Mouse (Mus musculus): ENCODE data around the gene Swap70.

Gene Swap70

DNA sequence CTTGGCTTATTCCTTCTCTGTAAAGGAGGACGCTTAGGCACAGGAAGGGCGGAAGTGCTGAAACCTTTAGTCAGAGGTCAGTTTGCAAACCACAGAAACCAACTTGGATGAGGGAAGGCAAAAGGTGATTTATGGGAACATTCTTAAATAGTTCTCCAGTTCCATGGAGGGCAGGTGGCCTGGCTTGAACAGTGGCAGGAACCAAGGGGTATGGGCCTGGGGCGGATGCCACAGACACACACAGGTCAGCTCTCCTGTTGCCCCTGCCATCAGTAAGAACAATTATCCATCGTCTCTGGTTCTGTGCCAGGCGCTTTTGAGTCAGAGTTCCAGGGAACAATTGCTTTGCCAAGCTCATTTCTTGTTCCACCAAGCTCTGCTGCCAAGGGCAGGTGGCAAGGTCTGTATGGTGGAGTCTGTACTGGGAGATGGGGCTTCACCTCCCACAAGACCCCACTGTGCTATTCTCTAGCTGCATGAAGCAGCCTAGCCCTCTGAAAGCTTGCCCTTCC lies 56.3 kb downstream of the Swap70 start:
- no peak for DNase-seq

DNA sequence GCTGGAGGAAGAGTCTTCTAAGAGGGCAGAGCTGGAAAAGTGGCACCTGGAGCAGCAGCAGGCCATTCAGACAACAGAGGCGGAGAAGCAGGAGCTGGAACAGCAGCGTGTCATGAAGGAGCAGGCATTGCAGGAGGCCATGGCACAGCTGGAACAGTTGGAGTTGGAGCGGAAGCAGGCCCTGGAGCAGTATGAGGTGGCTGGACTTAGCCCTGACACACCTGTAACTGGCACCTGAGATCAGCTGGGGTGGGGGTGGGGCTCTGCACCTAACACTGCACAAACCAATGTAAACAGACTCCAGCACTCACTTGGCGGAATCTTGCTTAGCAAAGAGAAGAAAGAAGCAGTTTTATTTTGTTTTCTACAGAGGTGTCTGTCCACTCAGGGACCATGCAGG lies 57.7 kb downstream of the Swap70 start:
- no peak for DNase-seq

DNA sequence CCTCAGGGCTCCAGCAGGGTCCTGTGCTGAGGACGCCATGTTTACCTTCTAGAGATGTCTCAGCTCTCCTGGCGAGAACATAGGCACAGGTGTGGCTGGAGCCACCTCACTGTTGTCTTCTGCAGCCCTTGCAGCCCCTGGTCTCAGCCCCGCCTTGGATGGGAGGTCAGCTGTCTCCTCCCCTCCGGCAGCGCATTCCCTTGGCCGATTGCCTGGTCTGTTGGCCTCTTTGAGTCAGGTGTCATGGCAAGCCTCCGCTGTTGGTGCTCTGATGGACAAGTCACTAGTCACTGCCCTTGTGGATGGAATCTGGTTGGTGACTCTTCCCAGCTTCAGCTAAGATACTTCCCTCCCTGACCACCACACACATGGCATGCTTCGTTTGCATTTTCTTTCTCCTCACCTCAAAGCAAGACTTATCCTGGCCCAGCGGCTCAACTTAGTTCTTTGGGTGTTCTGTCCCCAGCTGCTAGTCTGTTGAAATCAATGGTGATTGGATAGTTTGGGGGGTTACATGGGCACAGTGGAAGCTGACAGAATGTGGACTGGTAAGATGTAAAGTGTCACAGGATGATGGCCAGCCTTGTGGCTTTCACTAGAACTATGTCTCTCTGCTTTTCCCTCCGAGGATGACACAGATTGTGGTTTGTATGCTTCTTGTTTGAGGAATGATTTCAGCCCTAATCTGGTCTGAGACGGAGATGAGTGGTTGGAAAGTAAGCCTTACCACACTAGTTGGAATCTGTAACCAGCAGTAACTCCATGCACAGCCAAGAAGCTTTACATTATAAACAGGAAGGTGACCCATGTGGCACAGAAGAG lies 60.1 kb downstream of the Swap70 start:
- DNase-seq = no peak

DNA sequence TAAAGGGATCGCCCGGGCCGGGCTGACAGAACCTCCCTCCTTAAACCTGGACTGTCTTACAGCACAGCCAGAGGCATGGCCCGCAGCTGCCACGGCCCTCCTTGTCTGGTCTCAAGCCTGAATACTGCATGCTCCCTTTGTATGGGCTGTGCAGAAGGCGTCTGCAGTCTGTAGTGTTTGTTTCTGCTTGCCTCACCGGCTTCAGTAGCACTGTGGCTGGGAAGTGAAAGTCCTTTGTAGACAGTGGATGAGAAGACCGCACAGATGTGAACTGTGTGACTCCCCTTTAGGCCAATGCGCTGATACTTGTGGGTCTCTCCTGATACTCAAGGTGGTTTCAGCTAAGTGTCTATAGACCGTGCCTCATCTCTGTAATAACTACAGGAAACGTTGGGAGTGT lies 61.3 kb downstream of the Swap70 start:
- DNase-seq = peak; percentile 37 to 45

DNA sequence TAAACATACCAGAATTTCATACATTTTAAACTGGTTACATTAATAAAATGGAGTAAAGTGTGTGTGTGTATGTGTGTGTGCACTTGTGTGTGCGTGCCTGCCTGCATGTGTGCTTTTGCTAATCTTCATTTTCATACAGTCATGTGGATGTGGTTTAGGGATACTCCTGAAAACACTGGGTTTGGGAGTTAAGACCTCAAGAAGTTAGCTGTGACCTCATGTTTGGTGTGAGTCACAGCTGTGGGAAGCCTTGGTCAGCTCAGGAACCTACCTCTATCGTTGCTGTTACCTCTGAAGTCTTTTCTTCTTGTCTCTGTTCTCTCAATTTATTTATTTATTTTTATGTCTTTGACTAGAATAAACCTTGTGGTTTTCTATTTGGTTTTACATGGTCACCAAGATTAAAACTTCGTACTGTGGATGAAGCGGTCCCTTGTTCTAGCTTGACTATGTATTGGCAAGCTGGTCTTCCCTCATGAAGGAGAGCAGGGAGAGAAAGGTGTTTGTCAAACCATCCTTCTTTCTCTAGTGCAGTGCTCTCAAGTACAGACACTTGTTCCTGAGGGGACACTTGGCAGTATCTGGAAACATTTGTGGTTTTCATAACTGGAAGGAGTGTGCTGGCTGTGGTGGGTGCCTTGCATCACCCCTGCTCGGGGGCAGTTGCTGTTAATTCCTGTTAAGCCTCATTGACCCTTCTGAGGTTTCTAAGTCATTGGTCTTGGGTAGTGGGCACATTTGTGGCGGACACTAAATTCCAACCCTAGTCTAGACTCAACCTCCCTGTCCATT lies 62.2 kb downstream of the Swap70 start:
- DNase-seq = no peak

DNA sequence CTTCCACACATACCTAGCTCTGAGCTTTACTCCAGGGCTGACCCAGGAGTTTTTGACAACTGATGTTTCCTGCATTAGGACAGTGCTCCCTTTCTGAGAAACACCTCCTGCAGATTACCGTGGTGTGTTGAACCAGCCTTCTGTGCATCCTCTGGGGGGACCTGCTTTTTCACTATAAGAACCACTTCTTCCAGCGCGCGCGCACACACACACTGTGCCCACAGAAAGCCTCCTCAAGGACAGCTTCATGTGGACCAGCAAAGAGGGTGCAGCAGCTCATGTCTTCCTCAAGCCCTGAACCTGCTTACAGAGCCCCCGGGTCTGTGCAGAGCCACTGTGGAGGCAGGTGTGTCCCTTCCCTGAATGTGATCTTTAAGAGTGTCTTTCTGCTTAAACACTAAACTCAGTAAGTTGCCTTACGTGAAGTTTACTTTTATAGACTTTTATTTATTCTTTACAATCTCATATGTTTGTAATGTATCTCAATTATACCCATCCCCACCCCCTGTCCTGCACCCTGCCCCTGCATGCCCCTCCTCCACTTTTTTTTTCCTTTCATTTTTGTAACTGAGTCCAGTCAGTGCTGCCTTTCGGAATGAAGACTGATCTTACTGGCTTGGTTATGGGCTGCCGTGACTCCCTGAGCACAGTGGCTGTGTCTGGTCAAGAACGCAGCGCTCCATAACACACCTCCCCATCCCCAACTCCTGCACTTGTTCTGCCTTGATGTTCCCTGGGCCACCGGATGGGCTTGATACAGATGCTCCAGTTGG lies 63.8 kb downstream of the Swap70 start:
- no peak for DNase-seq

DNA sequence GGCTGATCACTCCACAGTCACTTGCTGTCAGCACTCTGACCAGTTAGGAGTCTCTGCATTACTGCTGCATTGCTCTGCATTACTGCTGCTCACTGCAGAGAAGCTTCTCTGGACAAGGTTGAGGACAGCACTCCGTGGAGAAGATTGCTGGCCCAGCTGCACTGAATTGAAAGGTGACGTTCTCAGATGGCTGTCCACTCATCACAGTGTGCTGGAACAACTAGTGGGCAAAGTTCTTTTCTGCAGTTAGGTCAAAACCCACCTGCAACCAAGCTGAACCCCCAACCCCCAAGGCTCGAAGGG lies 64.3 kb downstream of the Swap70 start:
- DNase-seq = no peak

DNA sequence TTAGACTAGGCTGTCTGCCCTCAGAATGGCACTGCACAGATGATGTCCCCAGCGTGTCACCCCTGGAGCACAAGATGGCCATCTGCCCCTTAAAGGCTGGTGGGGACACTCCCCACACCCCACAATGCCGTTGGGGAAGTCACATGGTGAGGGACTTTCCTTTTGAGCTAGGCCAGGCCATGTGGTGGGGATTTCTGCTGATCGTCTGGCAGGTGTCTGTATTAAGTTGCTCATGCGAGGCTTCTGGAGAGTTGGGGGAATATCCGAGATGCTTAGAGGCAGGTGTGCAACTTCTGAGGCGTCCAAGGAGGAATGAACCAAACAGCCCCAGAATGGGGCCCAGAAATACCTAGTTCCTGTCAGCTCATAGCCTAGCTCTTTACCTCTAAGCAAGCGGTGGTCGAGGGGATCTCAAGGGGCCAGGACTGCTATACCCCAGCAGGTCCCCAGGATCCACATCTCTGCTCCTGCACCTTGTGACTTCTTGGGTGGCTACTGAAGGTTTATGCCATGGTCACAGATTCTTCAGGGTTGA lies 64.8 kb downstream of the Swap70 start:
- DNase-seq = peak; percentile 82 to 88

DNA sequence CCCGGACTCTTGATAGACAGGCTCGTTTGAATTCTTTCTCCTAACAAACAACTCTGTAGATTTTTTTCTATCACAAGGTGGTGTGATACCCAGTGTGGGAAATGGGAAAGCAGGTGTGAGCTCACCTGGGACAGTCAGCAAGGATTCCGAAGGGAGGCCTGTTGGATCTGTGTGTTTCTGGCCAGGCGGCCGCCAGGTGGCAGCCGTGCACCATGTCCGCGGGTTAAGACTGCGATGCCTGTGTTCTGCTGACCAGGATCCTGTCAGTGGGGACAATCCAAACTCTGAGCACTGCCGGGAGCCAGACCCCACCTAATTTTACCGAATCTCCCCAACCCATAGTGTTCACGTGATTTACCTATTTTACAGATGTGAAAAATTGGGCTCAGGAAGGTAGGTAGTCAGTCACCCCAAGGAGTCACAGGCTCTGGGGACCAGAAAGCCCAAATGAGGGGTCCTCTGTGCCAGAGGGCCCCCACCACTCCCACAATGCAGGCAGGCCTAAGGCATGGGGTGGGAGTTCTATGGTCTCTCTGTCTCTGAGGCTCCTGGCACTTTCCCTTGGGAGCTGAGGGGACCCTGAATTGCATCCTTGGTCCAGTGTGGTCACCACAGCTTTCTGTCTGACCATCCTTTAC lies 65.4 kb downstream of the Swap70 start:
- DNase-seq = peak; percentile 84 to 85

DNA sequence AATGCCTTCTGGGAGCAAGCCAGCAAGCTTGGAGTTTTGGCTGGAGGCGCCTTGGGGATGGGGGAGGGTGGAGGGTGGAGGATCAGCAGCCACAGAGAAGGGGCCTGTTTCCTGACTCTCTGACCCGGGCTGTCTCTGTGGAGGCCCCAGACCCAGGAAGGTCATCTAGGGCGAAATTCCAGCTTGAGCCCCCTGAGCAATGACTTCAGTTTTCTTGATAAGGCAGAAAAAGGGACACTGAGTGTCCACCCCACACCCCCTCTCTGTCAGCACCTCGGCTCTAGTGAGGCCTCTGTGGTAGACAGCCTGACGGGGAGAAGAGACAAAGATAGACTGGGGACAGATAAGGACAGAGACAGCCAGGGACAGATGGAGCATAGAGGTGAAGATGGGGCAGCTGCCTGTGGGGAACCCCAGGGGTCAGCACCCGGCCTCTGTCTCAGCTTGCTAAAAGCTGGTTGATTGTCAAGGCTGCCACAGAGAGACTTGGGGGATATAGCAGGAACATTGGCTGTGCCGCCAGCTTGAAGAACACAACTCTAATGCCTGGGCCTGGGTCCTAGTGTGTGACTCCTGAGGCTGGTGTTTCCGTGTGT lies 66.1 kb downstream of the Swap70 start:
- no peak for DNase-seq

DNA sequence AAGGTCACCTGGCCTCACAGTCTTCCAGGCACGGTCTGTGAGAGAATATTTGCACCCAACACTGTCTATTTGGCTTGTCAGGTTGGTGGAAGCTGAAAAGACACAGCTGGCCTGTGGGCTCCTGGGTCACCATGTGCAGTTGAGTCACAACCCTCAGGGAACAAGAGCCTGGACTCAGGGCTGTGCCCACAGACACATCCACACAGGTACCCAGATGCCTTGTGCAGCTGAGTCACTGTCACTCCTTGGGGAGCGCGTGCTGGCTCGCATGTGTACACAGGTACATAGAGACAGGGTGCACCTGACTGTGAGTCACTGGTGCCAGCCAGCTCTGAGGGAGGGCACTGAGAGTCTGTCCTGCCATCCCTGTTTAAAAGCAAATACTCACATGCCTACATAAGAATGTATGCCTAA lies 66.7 kb downstream of the Swap70 start:
- DNase-seq = peak; percentile 25 to 39

DNA sequence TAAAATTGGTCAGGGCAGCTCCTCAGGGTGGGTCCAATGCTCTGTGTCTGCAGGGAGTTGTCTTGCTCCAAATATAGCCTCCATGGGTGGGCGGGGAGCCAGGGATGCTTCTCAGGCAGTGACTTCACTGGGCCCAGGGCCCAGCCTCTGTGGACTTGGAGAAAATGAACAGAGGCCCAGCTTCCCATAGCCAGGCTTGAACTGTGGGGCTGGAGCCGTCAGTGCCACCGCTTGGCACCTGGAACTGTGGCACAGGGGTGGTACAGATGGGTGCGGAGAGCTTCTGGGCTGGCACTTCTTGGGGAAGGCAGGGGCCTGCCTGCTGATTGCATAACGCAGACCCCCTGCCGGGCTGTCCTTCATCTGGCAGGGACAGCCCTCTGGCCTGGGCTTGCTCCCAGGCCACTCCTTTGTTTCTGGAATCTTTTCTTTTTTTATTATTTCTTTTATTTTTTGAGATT lies 67.2 kb downstream of the Swap70 start:
- no peak for DNase-seq

DNA sequence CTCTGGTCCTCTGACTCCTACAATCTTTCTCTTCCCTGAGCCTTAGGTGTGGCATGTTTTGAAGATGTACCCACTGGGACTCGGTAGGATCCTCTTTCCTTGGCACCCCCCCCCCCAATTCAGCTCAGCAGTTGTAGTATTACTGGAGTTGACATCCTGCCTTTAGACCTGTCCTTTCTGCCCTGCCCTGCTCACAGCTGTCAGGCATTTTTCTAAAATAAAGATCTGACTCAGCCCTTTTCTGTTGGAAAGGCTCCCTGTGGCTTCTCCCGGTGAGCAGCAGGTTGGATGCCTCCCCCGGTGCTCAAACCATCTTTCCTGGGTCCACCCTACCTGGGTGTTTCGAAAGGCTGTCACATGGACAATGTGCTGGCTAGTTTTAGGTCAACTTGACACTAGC lies 68.1 kb downstream of the Swap70 start:
- no peak for DNase-seq

DNA sequence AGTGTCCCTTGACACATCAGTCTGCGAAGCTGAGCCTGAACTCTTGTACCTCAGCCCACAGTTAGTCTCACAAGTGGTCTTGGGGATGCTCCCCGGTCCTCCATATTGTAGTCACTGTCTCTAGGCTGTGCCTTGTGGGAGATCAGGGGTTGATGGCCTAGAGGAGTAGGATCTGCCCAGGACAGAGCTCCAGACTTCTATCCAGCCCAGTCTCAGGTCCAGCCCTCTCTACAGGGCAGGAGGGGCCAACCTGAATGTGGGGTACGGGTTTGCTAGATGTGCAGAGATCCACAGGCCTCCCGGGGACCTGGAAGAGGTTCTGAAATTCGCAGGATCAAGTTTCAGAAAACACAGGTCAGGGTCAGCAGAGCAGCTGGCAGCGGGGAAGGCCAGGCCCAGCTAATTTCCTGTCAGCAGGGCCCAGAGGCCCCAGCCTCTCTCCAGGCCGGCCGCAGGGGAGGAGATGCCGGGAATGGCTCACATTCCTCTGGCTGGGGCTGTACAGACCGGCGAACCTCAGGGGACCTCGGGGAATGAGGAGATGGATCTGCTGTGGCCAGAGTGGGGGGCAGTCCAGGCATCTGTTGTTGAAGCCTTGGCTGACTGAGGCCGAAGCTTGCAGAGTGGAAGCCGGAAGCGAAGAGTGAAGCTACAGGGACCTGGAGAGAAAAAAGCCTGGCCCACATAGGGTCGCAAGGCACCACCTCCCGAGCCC lies 75.5 kb downstream of the Swap70 start:
- no peak for DNase-seq

DNA sequence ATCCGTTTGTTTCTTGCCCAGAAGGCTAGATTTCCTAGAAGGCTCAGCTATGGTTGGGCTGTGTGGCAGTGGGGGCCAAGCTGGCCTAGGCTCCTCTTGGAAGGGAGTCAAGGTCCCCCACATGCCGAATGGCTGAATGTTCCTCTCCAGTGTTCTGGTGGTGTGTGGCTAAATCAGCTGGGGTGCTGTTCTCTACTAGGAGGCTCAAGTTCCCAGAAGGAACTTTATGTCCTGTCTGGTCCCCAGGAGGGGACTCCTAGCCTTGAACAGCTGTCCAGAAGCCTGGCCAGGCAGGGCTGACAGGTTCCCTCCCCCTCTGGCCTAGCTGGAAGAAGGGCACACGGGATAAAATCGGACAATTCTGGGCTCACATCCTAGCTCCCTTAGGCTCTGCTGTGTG lies 76.1 kb downstream of the Swap70 start:
- DNase-seq = no peak

DNA sequence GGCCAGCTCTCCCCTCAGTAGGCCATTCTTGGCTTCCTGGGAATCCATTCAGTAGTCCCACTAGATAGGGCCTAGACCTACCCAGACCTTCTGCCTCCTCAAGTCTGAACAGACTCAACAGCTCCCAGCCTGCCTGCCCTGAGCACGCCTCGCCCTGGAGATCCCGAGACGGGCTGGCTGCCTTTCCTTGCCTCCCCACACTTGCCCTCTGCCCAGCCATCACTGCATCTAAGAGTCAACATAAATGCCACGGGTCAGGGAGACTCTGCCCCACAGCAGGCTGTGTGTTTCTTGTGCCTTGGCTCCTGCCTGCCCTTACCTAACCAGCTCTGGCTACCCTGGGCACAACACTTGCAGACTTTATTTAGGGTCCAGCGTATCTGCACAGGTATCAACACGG lies 76.6 kb downstream of the Swap70 start:
- DNase-seq = no peak

DNA sequence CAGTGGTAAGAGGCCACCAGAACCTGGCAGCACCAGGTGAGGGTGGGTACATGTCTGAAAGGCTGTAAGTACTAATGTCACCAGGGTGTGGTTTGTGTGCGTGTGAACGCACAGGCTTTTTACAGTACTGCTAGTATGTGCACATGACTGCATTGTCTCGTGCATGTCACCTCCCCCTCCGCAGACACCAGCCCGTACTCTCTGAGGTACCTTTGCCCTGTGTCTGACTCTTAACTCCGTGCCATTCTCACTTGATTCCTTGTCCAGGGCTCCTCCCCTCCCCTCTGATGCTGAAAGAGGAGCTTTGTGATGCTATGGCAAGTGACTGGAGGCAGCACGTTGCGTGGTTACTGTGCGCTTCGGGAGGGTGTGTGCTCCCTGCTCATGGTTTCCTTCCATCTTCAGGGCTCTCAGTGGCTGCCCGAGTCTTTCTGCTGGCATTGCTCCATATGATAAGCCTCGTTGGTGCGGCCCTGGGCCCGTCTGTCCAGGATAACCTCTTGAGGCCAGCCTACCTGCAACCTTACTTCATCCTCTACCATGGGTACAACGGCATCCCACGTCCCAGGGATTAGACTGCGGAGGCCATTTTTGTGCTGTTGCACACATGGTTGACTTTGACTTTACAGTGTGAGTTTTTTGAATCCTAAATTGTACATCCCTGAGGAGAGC lies 77.4 kb downstream of the Swap70 start:
- DNase-seq = no peak

DNA sequence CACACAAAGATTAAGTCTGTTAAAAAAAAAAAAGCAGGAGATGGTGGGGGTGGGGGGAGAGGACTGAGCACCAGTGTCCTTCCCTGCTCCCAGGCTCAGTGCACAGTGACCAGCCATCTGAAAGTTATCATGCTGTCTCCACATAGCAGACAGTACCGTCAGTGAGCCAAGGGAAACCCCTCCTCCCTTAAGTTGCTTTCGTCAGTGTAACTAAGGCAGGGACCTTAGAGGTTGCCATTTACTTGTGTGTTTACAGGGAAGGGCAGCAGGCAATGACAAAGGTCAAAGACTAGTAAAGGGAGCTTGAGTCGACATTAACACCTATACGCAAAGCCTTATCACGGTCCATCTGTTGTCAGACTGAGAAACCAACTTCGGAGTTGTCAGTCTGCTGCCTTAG lies 81.4 kb downstream of the Swap70 start:
- DNase-seq = no peak

DNA sequence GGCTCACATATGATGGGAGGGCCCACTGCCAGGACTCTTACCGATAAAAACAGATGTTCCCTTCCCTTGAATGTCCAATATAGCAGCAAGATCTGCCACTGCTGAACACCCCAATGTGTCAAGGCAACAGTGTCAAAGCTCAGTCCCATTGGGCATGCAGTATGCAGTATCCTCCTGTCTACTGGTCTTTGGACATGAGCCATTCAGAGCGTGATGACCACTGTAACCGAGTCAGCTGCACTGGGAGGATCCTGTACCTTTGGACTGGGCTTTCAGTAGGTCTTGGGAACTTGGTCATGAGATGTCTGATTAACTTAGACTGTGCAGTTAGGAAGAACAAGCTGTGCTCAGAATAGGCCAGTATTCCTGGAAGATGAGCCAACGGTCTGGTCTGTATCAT lies 84.0 kb downstream of the Swap70 start:
- DNase-seq = no peak

DNA sequence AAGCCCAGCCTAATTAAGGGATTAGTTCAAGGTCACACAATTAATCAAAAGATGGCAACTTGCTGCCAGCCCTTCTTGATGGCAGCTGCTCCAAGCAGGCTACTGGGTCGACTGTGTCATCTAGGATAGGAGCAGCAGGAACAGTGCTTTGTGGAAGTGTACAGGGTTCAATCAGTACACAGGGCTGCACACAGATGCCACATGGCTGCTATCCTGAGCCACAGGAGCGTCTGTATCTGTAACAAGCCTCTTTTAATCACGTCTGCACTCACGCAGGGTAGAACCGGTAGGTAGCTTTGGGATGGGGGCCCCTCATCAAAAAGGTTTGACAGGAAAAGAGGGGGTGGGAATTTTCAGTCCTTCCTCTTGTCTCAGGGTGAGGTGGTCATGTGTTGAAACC lies 84.8 kb downstream of the Swap70 start:
- DNase-seq = no peak

DNA sequence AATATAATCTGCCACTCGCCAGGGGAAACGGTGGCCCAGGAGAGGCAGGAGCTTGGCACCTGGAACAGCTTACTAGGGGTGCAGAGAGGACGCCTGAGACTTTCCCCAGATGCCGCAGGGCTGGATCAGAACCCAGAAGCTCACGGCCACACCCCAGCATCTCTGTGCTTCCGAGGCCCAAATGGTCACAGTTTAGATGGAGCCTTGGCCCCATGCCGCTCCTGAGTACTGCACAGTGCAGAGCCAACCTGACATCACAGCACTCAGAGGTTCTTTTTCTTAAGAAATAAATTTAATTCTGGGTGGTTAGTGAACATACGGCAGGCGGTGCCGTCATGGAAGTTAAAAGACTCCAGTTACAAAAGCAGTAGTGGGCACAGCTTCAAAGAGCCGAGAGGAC lies 86.2 kb downstream of the Swap70 start:
- no peak for DNase-seq

All from B cell, adult 2 months (primary cell).